Mouse (Mus musculus) small intestine, adult 2 months (tissue): ENCODE results near the gene Trim46.

Experiments used
- CTCF ChIP-seq: fragments of 200-500 bp; IDR thresholded peaks from 2 replicates; pipeline ENCODE4 v1.5.1; 2012; ENCODE audit warnings: low read depth, mild to moderate bottlenecking, control low read depth, inconsistent platforms, low read length, moderate library complexity, mixed read lengths; ENCODE audit not compliant: insufficient replicate concordance, insufficient read length; ENCODE audit errors: extremely low read depth
- POLR2A ChIP-seq: fragments of 200-500 bp; IDR thresholded peaks from 2 replicates; pipeline ENCODE4 v1.6.1; 2012; ENCODE audit warnings: low read depth, mild to moderate bottlenecking, control low read depth, inconsistent platforms, low read length, moderate library complexity

DNA sequence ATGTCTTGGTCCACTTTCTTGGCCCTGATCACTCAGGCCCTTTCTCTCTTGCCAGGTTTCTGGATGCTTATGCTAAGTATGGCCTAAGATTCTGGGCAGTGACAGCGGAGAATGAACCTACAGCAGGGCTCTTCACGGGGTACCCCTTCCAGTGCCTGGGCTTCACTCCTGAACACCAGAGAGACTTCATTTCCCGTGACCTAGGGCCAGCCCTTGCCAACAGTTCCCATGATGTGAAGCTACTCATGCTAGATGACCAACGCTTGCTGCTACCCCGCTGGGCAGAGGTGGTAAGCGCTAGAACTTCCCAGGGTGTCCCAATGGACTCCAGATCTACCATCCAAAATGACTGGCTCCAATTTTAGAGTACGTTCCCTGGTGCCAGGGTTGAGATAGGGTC is 40.0 kb downstream of the Trim46 start:
- TF ChIP-seq POLR2A (no peak), CTCF (no peak)
